Mouse (Mus musculus) E14TG2a.4 (cell line): ENCODE measurements around the gene Pask.

Source experiments
- CTCF ChIP-seq: conservative IDR thresholded peaks from 2 replicates; pipeline ENCODE4 v1.5.1; 2014; ENCODE audit warnings: low read length
- NANOG ChIP-seq: IDR thresholded peaks from 2 replicates; pipeline ENCODE4 v1.6.1; 2014; ENCODE audit warnings: borderline replicate concordance, low read length, mixed read lengths
- POU5F1 ChIP-seq: IDR thresholded peaks from 2 replicates; pipeline ENCODE4 v1.6.1; 2014; ENCODE audit warnings: low read length, borderline replicate concordance

GRCm38 (mm10) chr1:93267207-93267606, 76.1 kb downstream of the Pask start:
- TF ChIP-seq CTCF, result no peak
- no peak for TF ChIP-seq POU5F1
- TF ChIP-seq NANOG, result no peak
